Mouse (Mus musculus): Measurements from ENCODE around the gene Fryl.

GRCm38 (mm10) chr5:73044055-73044454 lies 212.4 kb downstream of the Fryl start:
- TF ChIP-seq POLR2A (IDR thresholded peaks at IDR 0.05; ENCODE audit: borderline replicate concordance, extremely low read depth, insufficient read depth, insufficient read length, poor library complexity, severe bottlenecking) (no peak), CTCF (IDR thresholded peaks at IDR 0.05; ENCODE audit: borderline replicate concordance, extremely low read depth, insufficient read depth, insufficient read length) (no peak)

All from brain, embryonic 14.5 days (tissue).